Mouse (Mus musculus): ENCODE results near the gene Klf15. TPM values are rescaled to one million over a fixed set of nuclear protein-coding genes. Genes with fewer than 3 reads are reported as not detected.

Gene Klf15
- not detected for polyA plus RNA-seq (2017; shearing (Covaris generic))

GRCm38 (mm10) chr6:90462181-90462706 lies at the start of gene Klf15:
TSS of gene Klf15 (plus strand) at chr6:90462576.

GRCm38 (mm10) chr6:90428380-90428974 lies 33.9 kb upstream of the Klf15 start, which contains the start of gene Cfap100:
TSS of gene Cfap100 (minus strand) at chr6:90428797.

GRCm38 (mm10) chr6:90486176-90486921 lies 24.0 kb downstream of the Klf15 start, which contains the start of gene Aldh1l1:
TSS of gene Aldh1l1 (plus strand) at chr6:90486427.

Other genes with a start within 250 kb of the Klf15 start
- gene Vmn1r53, start 238.1 kb upstream of the Klf15 start, polyA plus RNA-seq (2017; shearing (Covaris generic)): not detected
- gene Vmn1r54, start 216.3 kb upstream of the Klf15 start, polyA plus RNA-seq (2017; shearing (Covaris generic)): not detected
- not detected for gene BC048671, start 161.4 kb upstream of the Klf15 start, polyA plus RNA-seq (2017; shearing (Covaris generic))
- not detected for gene Chst13, start 137.4 kb upstream of the Klf15 start, polyA plus RNA-seq (2017; shearing (Covaris generic))
- not detected for gene Uroc1, start 129.3 kb upstream of the Klf15 start, polyA plus RNA-seq (2017; shearing (Covaris generic))
- gene Zxdc, start 93.1 kb upstream of the Klf15 start, polyA plus RNA-seq (2017; shearing (Covaris generic)): 44.7 TPM
- 0.11 TPM for gene Cfap100, start 33.8 kb upstream of the Klf15 start, polyA plus RNA-seq (2017; shearing (Covaris generic))
- 1.7 TPM for gene Aldh1l1, start 23.9 kb downstream of the Klf15 start, polyA plus RNA-seq (2017; shearing (Covaris generic))
- gene Slc41a3, start 142.1 kb downstream of the Klf15 start, polyA plus RNA-seq (2017; shearing (Covaris generic)): 8.2 TPM